Mouse (Mus musculus) hindbrain, embryonic 16.5 days (tissue): ENCODE measurements around the gene Cyp4f16. TPM values are rescaled to one million over a fixed set of nuclear protein-coding genes. Genes with fewer than 3 reads are reported as not detected.
"Not testable (repeated sequence)": the region's sequence is repeated elsewhere in the genome, so short reads cannot be mapped to it uniquely, and the experiment has no call there.

Source experiments
- ATAC-seq: fragments of 200-750 bp; cut with Nextera tagmentation; 2 replicates; pipeline ENCODE4 v1.8.0; 2017; ENCODE audit warnings: moderate TSS enrichment, moderate library complexity
- H3K27ac ChIP-seq: fragments of 300-500 bp; sonication (generic); 2 replicates; pipeline ENCODE4 v1.5.1; 2014; ENCODE audit warnings: low read depth, mild to moderate bottlenecking, control low read depth, low read length, moderate library complexity
- H3K27me3 ChIP-seq: fragments of 300-500 bp; sonication (generic); replicated peaks from 2 replicates; pipeline ENCODE4 v1.6.1; 2014; ENCODE audit warnings: low read length; ENCODE audit not compliant: control insufficient read depth, insufficient read depth
- H3K36me3 ChIP-seq: fragments of 300-500 bp; sonication (generic); 2 replicates; pipeline ENCODE4 v1.6.1; 2014; ENCODE audit warnings: mild to moderate bottlenecking, low read length, moderate library complexity, mixed read lengths; ENCODE audit not compliant: control insufficient read depth, insufficient read depth
- H3K4me1 ChIP-seq: fragments of 300-500 bp; sonication (generic); 2 replicates; pipeline ENCODE4 v1.6.1; 2014; ENCODE audit warnings: low read depth, low read length; ENCODE audit not compliant: control insufficient read depth, insufficient read depth
- H3K4me2 ChIP-seq: fragments of 300-500 bp; sonication (generic); 2 replicates; pipeline ENCODE4 v1.6.1; 2014; ENCODE audit warnings: mild to moderate bottlenecking, low read length, control low read depth, moderate library complexity
- H3K4me3 ChIP-seq: fragments of 300-500 bp; sonication (generic); 2 replicates; pipeline ENCODE4 v1.5.1; 2014; ENCODE audit warnings: mild to moderate bottlenecking, low read length, control low read depth, moderate library complexity
- H3K9ac ChIP-seq: fragments of 300-500 bp; sonication (generic); 2 replicates; pipeline ENCODE4 v1.6.1; 2014; ENCODE audit warnings: low read depth, mild to moderate bottlenecking, control low read depth, low read length, moderate library complexity
- H3K9me3 ChIP-seq: fragments of 300-500 bp; sonication (generic); 2 replicates; pipeline ENCODE4 v1.6.1; 2014; ENCODE audit warnings: mild to moderate bottlenecking, low read length, moderate library complexity; ENCODE audit not compliant: control insufficient read depth
- WGBS: fragments of 180-500 bp; shearing (Covaris S2); extraction: QIAGEN DNeasy Blood & Tissue Kit; methylation state at CpG from one replicate; pipeline ENCODE4 v1.1.7; 2014; 5-methylcytosine and 5-hydroxymethylcytosine counted together
- polyA plus RNA-seq: library from polyadenylated mRNA; unstranded; fragments of >200 nt; fragmentation: Nextera tagmentation; extraction: Ambion mirVana; gene quantifications from 2 replicates; pipeline ENCODE4 v1.2.1, GENCODE M21; 2015

The Cyp4f16 gene
- polyA plus RNA-seq, 1 experiment from 2014 or later, result 17.3 TPM

DNA sequence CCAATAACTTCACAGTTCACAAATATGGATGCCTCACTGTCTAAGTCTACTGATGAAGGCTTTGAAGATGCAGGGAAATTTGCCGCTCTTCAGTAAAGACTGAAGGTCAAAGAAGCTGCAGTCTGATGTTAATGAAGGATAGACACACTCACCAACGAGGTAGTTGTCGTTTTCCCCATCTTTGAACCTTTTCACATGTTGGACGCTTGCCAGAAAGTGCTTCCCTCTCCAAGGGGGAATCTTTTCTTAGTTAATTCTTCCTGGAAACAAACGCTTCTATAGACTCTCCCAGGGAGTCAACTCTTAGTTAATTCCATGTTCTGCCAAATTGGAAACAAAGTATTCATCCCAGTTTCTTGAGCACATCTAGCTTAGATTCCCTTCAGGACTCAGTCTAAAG lies 20.2 kb upstream of the Cyp4f16 start:
- Histone ChIP-seq H3K9ac (no peak overlapping the region), H3K4me2 (no peak overlapping the region), H3K27me3 (no peaks in the 10 kb centered on the region), H3K36me3 (peaks cover 4% of the 10 kb centered on the region; the same call in 1 of the 2 replicates), H3K9me3 (no peaks in the 10 kb centered on the region), H3K27ac (no peak overlapping the region), H3K4me1 (no peaks in the 10 kb centered on the region), H3K4me3 (no peak overlapping the region)
- no peak for ATAC-seq
- 61% methylated on average over 5 of the region's 5 CpGs for WGBS

DNA sequence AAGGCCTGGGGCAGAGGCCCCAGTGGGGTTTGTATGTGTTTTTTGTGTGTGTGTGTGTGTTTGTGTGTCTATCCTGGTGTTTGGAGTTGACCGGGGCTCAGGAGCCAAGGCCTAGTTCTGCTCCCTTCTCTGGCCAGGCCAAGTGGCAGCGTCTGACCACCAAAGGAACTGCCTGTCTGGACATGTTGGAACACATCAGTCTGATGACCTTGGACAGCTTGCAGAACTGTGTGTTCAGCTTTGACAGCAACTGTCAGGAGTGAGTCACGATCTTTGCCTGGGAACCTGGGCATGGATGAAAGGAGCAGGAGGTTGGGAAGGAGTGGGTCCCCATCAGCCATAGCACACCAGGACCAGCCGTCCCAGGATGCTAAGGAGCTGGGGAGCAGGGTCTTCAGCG lies 14.4 kb upstream of the Cyp4f16 start:
- peaks cover 6% of the 10 kb centered on the region; the same call in 1 of the 2 replicates for H3K36me3 ChIP-seq
- no peak overlapping the region for H3K27ac ChIP-seq
- no peaks in the 10 kb centered on the region for H3K9me3 ChIP-seq
- H3K4me3 ChIP-seq, result no peak overlapping the region
- WGBS, result 94% methylated on average over 5 of the region's 5 CpGs
- H3K4me1 ChIP-seq, result no peaks in the 10 kb centered on the region
- no peak for ATAC-seq
- no peak overlapping the region for H3K4me2 ChIP-seq
- H3K27me3 ChIP-seq, result no peaks in the 10 kb centered on the region
- no peak overlapping the region for H3K9ac ChIP-seq

DNA sequence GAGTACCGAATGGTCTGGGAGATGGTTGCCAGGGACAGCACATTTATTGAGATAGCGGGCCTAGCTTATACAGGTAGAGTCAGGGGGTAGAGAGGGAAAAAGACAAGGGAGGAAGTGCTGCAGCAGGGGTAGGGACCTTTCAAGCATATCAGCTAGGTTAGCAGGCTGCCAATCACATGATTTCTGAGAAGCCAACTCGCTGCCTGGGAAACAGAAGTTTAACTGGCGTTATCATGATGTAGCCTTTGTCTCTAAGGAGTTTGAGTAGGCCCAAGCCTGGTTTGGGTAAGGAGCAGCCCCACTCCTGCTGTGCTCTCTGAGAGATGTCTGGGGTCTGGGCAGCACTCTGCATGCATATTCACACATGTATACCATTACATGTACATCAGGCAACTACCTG lies 14.0 kb upstream of the Cyp4f16 start:
- no peaks in the 10 kb centered on the region for H3K4me1 ChIP-seq
- 93% methylated on average over 4 of the region's 4 CpGs for WGBS

DNA sequence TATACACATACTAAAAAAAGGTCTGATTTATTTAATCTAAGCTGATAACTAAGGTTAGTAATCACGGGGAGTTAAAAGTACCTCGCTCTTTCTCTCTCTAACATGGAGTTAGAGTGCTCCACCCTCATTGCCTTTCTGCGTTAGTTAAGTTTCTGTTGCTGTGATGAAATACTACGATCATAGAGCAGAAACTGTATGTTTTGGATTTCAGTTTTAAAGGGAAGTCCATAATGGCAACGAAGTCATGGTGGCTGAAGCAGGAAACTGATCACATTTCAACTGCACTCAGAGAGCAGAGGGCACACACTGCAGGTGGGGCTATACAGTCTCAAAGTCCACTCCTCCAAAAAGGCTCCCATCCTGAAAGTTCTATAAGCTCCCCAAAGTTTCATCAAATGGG lies 13.5 kb upstream of the Cyp4f16 start:
- H3K27me3 ChIP-seq, result no peaks in the 10 kb centered on the region
- H3K9ac ChIP-seq, result no peak overlapping the region
- H3K4me2 ChIP-seq, result no peak overlapping the region
- H3K36me3 ChIP-seq, result peaks cover 6% of the 10 kb centered on the region; the same call in 1 of the 2 replicates
- no peaks in the 10 kb centered on the region for H3K4me1 ChIP-seq
- H3K9me3 ChIP-seq, result no peaks in the 10 kb centered on the region
- no peak overlapping the region for H3K27ac ChIP-seq
- H3K4me3 ChIP-seq, result no peak overlapping the region
- 90% methylated on average over 5 of the region's 5 CpGs for WGBS
- no peak for ATAC-seq

More for the DNA sequence above, 14.0 kb upstream of the Cyp4f16 start:
- peaks cover 6% of the 10 kb centered on the region; the same call in 1 of the 2 replicates for H3K36me3 ChIP-seq
- H3K4me2 ChIP-seq, result no peak overlapping the region
- no peak overlapping the region for H3K27ac ChIP-seq
- H3K4me3 ChIP-seq, result no peak overlapping the region
- H3K9me3 ChIP-seq, result no peaks in the 10 kb centered on the region
- no peak for ATAC-seq
- no peak overlapping the region for H3K9ac ChIP-seq
- no peaks in the 10 kb centered on the region for H3K27me3 ChIP-seq

DNA sequence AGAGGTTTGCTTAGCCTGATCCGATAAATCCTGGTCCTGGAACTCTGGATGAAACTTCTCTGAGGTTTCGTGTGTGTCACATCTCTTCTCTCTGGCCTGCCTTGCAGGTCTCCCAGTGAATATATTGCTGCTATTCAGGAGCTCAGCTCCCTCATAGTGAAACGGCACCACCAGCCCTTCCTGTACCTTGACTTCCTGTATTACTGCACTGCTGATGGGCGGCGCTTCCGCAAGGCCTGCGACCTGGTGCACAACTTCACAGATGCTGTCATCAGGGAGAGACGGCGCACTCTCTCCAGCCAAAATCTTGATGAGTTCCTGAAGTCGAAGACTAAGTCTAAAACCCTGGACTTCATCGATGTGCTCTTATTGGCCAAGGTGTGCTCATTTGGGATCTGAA lies 12.5 kb upstream of the Cyp4f16 start:
- 92% methylated on average over 11 of the region's 11 CpGs for WGBS
- H3K4me2 ChIP-seq, result no peak overlapping the region

DNA sequence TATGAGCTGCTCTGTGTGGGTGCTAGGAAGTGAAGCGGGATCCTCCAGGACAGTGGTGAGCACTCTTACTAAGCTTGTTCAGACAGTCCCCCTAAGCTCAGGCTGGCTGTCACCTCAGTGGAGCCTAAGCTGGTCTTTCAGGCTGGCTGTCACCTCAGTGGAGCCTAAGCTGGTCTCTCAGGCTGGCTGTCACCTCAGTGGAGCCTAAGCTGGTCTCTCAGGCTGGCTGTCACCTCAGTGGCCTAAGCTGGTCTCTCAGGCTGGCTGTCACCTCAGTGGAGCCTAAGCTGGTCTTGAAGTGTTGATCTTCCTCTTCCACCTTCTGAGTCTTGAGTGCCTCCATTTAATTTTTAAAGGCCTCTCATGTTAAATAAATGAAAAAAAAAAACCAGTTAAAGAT lies 10.0 kb upstream of the Cyp4f16 start:
- ATAC-seq, H3K9me3 ChIP-seq, H3K9ac ChIP-seq, H3K36me3 ChIP-seq, H3K27ac ChIP-seq, H3K27me3 ChIP-seq, H3K4me3 ChIP-seq, H3K4me1 ChIP-seq, H3K4me2 ChIP-seq: not testable (repeated sequence)
- 95% methylated on average over 1 of the region's 1 CpGs for WGBS

More for the DNA sequence above, 12.5 kb upstream of the Cyp4f16 start:
- ATAC-seq, result no peak
- Histone ChIP-seq H3K9me3 (no peaks in the 10 kb centered on the region), H3K4me1 (no peaks in the 10 kb centered on the region), H3K36me3 (peaks cover 6% of the 10 kb centered on the region; the same call in 1 of the 2 replicates), H3K27ac (no peak overlapping the region), H3K27me3 (no peaks in the 10 kb centered on the region), H3K9ac (no peak overlapping the region), H3K4me3 (no peak overlapping the region)

DNA sequence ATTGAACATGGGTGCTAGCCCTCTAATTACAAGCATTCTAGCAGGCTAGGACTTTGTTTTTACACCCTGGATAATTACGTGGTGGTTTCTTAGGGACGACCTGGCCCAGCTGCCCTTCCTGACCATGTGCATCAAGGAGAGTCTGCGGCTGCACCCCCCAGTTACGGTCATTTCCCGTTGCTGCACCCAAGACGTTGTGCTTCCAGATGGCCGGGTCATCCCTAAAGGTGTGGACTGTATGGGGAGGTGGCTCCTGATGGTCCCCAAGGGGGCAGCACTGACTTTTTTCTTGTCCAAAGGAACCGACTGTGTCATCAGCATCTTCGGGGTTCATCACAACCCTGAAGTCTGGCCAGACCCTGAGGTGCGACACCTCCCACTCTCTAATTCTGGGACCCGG lies 8.6 kb upstream of the Cyp4f16 start:
- Histone ChIP-seq H3K27ac (no peak overlapping the region), H3K9ac (no peak overlapping the region), H3K36me3 (0 out of 2 replicates have a peak, but pooled peaks cover 2% of the 10 kb centered on the region), H3K4me1 (no peaks in the 10 kb centered on the region), H3K4me2 (no peak overlapping the region), H3K27me3 (no peaks in the 10 kb centered on the region), H3K4me3 (no peak overlapping the region), H3K9me3 (no peaks in the 10 kb centered on the region)
- WGBS, result 89% methylated on average over 11 of the region's 11 CpGs
- no peak for ATAC-seq

DNA sequence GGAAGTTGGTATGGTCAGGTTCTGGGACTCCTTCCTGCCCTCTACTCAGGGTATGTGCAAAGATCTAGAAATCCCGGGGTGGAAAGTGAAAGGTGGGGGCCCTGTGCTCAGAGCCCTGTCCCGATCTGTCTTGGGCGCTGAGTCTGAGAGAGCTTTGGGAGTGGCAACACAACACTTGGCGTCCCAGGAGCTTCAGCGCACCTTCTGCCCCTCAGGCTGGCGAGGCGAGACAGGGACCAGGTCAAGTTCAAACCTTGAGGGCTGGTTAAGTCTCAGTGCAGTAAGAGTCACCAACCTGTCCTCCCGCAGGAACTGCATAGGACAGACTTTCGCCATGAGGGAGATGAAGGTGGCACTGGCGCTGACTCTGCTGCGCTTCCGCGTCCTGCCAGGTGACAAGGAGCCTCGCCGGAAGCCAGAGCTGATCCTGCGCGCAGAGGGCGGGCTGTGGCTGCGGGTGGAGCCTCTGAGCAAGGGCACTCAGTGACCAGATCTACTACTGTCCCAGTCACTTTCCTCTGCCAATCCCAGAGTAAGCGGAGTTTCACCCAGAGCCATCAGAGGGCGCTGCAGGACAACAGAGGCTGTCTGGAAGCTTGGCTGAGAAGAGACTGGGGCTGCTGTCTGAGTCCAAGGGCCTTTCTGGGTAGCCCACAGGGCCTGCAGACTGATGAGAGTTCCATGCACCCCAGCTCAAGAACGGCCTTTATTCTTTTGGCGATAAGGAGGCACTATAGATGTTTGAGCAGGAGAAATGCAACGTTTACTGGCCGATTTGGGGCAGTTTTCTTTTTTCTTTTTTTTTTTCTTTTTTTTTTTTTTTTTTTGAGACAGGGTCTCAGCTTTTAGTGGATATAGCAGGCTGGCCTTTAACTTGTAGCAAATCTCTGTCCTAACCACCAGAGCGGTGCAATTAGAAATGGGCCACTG lies 7.7 kb upstream of the Cyp4f16 start:
- Histone ChIP-seq H3K27ac (no peak overlapping the region), H3K4me2 (peak overlapping the region; percentile 36), H3K4me3 (peak overlapping the region; percentile 11; the same call in 1 of the 2 replicates), H3K36me3 (no peaks in the 10 kb centered on the region), H3K9ac (peak overlapping the region; percentile 34; the same call in 1 of the 2 replicates), H3K9me3 (no peaks in the 10 kb centered on the region), H3K27me3 (no peaks in the 10 kb centered on the region), H3K4me1 (no peaks in the 10 kb centered on the region)
- ATAC-seq, result peak; percentile 89
- WGBS, result 21% methylated on average over 26 of the region's 26 CpGs

DNA sequence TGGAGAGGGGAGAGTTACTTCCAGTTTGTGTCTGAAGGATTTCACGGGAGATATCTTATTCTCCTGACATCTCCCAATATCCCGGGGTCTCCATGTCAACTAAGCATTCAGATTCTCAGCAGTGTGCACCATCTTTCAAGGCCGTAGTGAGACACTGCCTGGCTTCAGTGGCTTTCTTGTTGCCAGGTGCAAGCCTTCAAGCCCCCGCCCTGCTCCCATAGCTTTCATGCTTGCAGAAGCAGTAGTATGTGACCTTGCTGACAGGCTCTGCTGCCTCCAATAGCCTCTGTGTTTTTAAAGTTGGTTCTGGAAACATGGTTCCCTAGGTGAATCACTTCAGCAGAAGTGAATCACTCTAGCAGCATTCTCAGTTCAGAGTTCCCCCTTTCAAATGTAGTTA lies 4.0 kb upstream of the Cyp4f16 start:
- not testable (repeated sequence) for H3K9ac ChIP-seq, H3K27ac ChIP-seq, ATAC-seq, H3K4me3 ChIP-seq, H3K36me3 ChIP-seq, H3K4me2 ChIP-seq, H3K9me3 ChIP-seq, H3K27me3 ChIP-seq, H3K4me1 ChIP-seq
- 47% methylated on average over 4 of the region's 4 CpGs for WGBS
